Mouse (Mus musculus) retina, adult 2 months (tissue): ENCODE data around the gene Dus4l.
"Not testable (repeated sequence)": the region's sequence is repeated elsewhere in the genome, so short reads cannot be mapped to it uniquely, and the experiment has no call there.

ENCODE experiments used
- DNase-seq: peaks from one replicate; pipeline ENCODE4 v3.0.0-alpha.2; 2012; ENCODE audit warnings: low read depth, low spot score

Dus4l gene

GRCm38 (mm10) chr12:31654197-31654964 is at the start of gene Dus4l, which contains the start of gene Cog5:
TSS of gene Dus4l (minus strand) at chr12:31654826.
TSS of gene Cog5 (plus strand) at chr12:31654869.
- DNase-seq, result peak; percentile 88

- DNase-seq, result no peak
Measured at GRCm38 (mm10) chr12:31703904-31704303, 49.3 kb upstream of the Dus4l start.

GRCm38 (mm10) chr12:31701411-31701810 is 46.8 kb upstream of the Dus4l start:
- no peak for DNase-seq

GRCm38 (mm10) chr12:31700623-31701347 is 46.2 kb upstream of the Dus4l start:
- no peak for DNase-seq

- DNase-seq, result no peak
Measured at GRCm38 (mm10) chr12:31693278-31693677, 38.7 kb upstream of the Dus4l start.

GRCm38 (mm10) chr12:31686679-31687078 is 32.1 kb upstream of the Dus4l start:
- no peak for DNase-seq

- no peak for DNase-seq
Measured at GRCm38 (mm10) chr12:31667187-31667586, 12.6 kb upstream of the Dus4l start.

- DNase-seq, result no peak
Measured at GRCm38 (mm10) chr12:31665999-31666398, 11.4 kb upstream of the Dus4l start.

- DNase-seq, result no peak
Measured at GRCm38 (mm10) chr12:31656841-31657240, 2.2 kb upstream of the Dus4l start.

- DNase-seq, result no peak
Measured at GRCm38 (mm10) chr12:31654965-31655477, 395 bp upstream of the Dus4l start.

- DNase-seq, result no peak
Measured at GRCm38 (mm10) chr12:31653611-31654010, 1.0 kb downstream of the Dus4l start.

- no peak for DNase-seq
Measured at GRCm38 (mm10) chr12:31635240-31635607, 19.4 kb downstream of the Dus4l start.

- peak; percentile 67 for DNase-seq
Measured at GRCm38 (mm10) chr12:31634343-31635239, 20.0 kb downstream of the Dus4l start, which contains the start of gene Bcap29. TSS of gene Bcap29 (minus strand) at chr12:31634658.

- DNase-seq, result peak; percentile 18
Measured at GRCm38 (mm10) chr12:31633970-31634342, 20.7 kb downstream of the Dus4l start.

- DNase-seq, result not testable (repeated sequence)
Measured at GRCm38 (mm10) chr12:31628396-31628795, 26.2 kb downstream of the Dus4l start.

- no peak for DNase-seq
Measured at GRCm38 (mm10) chr12:31625016-31625415, 29.6 kb downstream of the Dus4l start.

GRCm38 (mm10) chr12:31620106-31620505 is 34.5 kb downstream of the Dus4l start:
- no peak for DNase-seq

GRCm38 (mm10) chr12:31613353-31613752 is 41.3 kb downstream of the Dus4l start:
- no peak for DNase-seq

- no peak for DNase-seq
Measured at GRCm38 (mm10) chr12:31608138-31608537, 46.5 kb downstream of the Dus4l start.

- DNase-seq, result no peak
Measured at GRCm38 (mm10) chr12:31604894-31605293, 49.7 kb downstream of the Dus4l start.

- no peak for DNase-seq
Measured at GRCm38 (mm10) chr12:31603586-31603985, 51.0 kb downstream of the Dus4l start.

- DNase-seq, result no peak
Measured at GRCm38 (mm10) chr12:31594296-31594695, 60.3 kb downstream of the Dus4l start.
